9 mouse cellular contexts compared by ENCODE assay signal in the genomic region with DNA sequence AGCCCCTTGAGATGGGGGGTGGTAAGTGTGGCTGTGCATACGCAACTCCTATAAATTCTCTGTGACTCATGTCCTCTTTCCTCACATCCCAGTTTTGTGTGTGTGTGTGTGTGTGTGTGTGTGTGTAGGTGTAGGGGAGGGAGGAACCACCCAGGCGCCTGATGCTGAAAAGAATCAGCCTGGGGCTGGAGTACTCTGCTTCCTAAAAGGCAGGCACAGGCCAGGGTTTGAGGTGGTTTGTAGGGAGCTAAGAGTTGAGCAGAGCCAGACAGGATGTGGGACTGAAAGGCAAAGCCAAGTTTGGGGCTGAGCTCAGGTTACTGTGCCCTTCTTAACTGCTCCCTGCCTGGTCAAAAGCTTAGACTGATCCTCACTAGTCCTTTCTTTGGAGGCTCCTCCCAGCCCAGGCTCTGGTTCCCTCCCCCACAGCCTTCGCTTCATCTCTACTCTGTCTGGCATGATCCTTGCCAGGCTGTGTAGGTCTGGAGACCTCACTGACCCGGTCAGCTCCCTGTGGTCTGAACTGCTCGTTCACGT. TPM values are rescaled to one million over a fixed set of nuclear protein-coding genes. Genes with fewer than 3 reads are reported as not detected.
A peak's percentile ranks its signal among the peaks of the same experiment; 100 is the strongest.
DNase-seq lines count a peak whose midpoint lies in the region; ATAC-seq and TF ChIP-seq lines count a peak whose summit lies in the region.
"Had no signal": no experiment of that assay in that cellular context is flagged by ENCODE, and none has a peak within 500 bp of the region (broad histone marks: within the 10 kb centered on the region; RNA-seq: fewer than 3 reads in every experiment).

No protein-coding gene starts in this region.

- H3K9ac ChIP-seq in hindbrain, embryonic 14.5 days, result 0 out of 2 replicates have a peak overlapping the region, but pooled peaks have one; percentile 14
- peak overlapping the region; percentile 73 for H3K9ac ChIP-seq in limb, embryonic 14.5 days (ENCODE audit: low read depth, low read length, severe bottlenecking)
- H3K9ac ChIP-seq in neural tube, embryonic 11.5 days (ENCODE audit: low read length), result peak overlapping the region; percentile 59

- H3K27ac ChIP-seq in embryonic fibroblast, embryonic 13.5 days (ENCODE audit: insufficient read depth, low read length), result peak overlapping the region; percentile 89
- H3K27ac ChIP-seq in hindbrain, embryonic 14.5 days, result peak overlapping the region; percentile 10; the same call in 1 of the 2 replicates
- H3K27ac ChIP-seq in limb, embryonic 14.5 days (replicated peaks; ENCODE audit: low read depth, low read length), result peak overlapping the region; percentile 83
- H3K27ac ChIP-seq in neural tube, embryonic 11.5 days (ENCODE audit: low read depth, low read length), result peak overlapping the region; percentile 34; the same call in 1 of the 2 replicates

- 0 out of 2 replicates have a peak, but pooled peaks cover 5% of the 10 kb centered on the region for H3K27me3 ChIP-seq in hindbrain, embryonic 14.5 days (ENCODE audit: control insufficient read depth, insufficient read depth, low read length)
- no peaks in the 10 kb centered on the region for H3K27me3 ChIP-seq in limb, embryonic 14.5 days (ENCODE audit: control insufficient read depth, insufficient read depth, low read length)
- H3K27me3 ChIP-seq in neural tube, embryonic 11.5 days (ENCODE audit: control insufficient read depth, insufficient read depth, low read length), result no peaks in the 10 kb centered on the region

- no peaks in the 10 kb centered on the region for H3K36me3 ChIP-seq in hindbrain, embryonic 14.5 days (replicated peaks; ENCODE audit: control insufficient read depth, insufficient read depth)
- H3K36me3 ChIP-seq in limb, embryonic 14.5 days (ENCODE audit: control insufficient read depth, insufficient read depth, low read length), result peaks cover 37% of the 10 kb centered on the region
- H3K36me3 ChIP-seq in neural tube, embryonic 11.5 days (ENCODE audit: control insufficient read depth, insufficient read depth, low read length), result peaks cover 2% of the 10 kb centered on the region; the same call in 1 of the 2 replicates

- peak overlapping the region; percentile 94 for H3K4me2 ChIP-seq in hindbrain, embryonic 14.5 days (replicated peaks)
- H3K4me2 ChIP-seq in limb, embryonic 14.5 days (replicated peaks; ENCODE audit: low read depth, low read length, severe bottlenecking), result peak overlapping the region; percentile 81
- H3K4me2 ChIP-seq in neural tube, embryonic 11.5 days (ENCODE audit: low read depth), result peak overlapping the region; percentile 76

- no peak for TF ChIP-seq CTCF in embryonic fibroblast, embryonic 13.5 days (IDR thresholded peaks at IDR 0.05; ENCODE audit: borderline replicate concordance, insufficient read depth, low read length)

- peaks cover 18% of the 10 kb centered on the region for H3K4me1 ChIP-seq in embryonic fibroblast, embryonic 13.5 days (ENCODE audit: control insufficient read depth, insufficient read depth, low read length)
- peaks cover 17% of the 10 kb centered on the region; the same call in 1 of the 2 replicates for H3K4me1 ChIP-seq in hindbrain, embryonic 14.5 days (replicated peaks; ENCODE audit: control insufficient read depth, insufficient read depth, low read length)
- H3K4me1 ChIP-seq in limb, embryonic 14.5 days (ENCODE audit: control insufficient read depth, insufficient read depth, low read length), result peaks cover 51% of the 10 kb centered on the region
- peaks cover 29% of the 10 kb centered on the region for H3K4me1 ChIP-seq in neural tube, embryonic 11.5 days (ENCODE audit: control insufficient read depth, insufficient read depth, low read length)

- H3K9me3 ChIP-seq in hindbrain, embryonic 14.5 days (ENCODE audit: control insufficient read depth, low read length), result no peaks in the 10 kb centered on the region
- H3K9me3 ChIP-seq in limb, embryonic 14.5 days (ENCODE audit: control insufficient read depth, low read length), result no peaks in the 10 kb centered on the region
- no peaks in the 10 kb centered on the region for H3K9me3 ChIP-seq in neural tube, embryonic 11.5 days (ENCODE audit: control insufficient read depth, low read length)

- ATAC-seq in hindbrain, embryonic 14.5 days (ENCODE audit: low FRiP score), result no peak
- peak; percentile 35 for ATAC-seq in limb, embryonic 14.5 days (ENCODE audit: low FRiP score, low read depth)
- ATAC-seq in neural tube, embryonic 11.5 days (ENCODE audit: insufficient read depth, low FRiP score, low TSS enrichment), result no peak

- DNase-seq in left cerebral cortex, adult 18-20 months (ENCODE audit: low spot score in 2 of 2), result peak; percentile 69
- no peak for DNase-seq in left cerebral cortex, adult 8-10 months (ENCODE audit: low spot score in 2 of 2)
- no peak for DNase-seq in hindbrain, embryonic 14.5 days (ENCODE audit: low spot score)
- peak; percentile 76 for DNase-seq in limb, embryonic 14.5 days (ENCODE audit: low spot score)
- DNase-seq in neural tube, embryonic 11.5 days (ENCODE audit: low spot score), result peak; percentile 37
- no peak for DNase-seq in thymus, postnatal 25 days
- DNase-seq in cerebellum, adult 11 months, result no peak

- H3K4me3 ChIP-seq in embryonic fibroblast, embryonic 13.5 days (ENCODE audit: insufficient read depth, low read length), result peak overlapping the region; percentile 99
- peak overlapping the region; percentile 52 for H3K4me3 ChIP-seq in hindbrain, embryonic 14.5 days (replicated peaks; ENCODE audit: low read length)
- peak overlapping the region; percentile 74 for H3K4me3 ChIP-seq in limb, embryonic 14.5 days (replicated peaks; ENCODE audit: low read length)
- peak overlapping the region; percentile 59 for H3K4me3 ChIP-seq in neural tube, embryonic 11.5 days (ENCODE audit: low read depth, low read length)

- 32% methylated on average over 6 of the region's 6 CpGs for WGBS in hindbrain, embryonic 14.5 days
- WGBS in limb, embryonic 14.5 days, result 7% methylated on average over 6 of the region's 6 CpGs
- 22% methylated on average over 6 of the region's 6 CpGs for WGBS in neural tube, embryonic 11.5 days

- peak; percentile 84 for TF ChIP-seq POLR2A in embryonic fibroblast, embryonic 13.5 days (IDR thresholded peaks at IDR 0.05; ENCODE audit: low read depth, low read length)
- TF ChIP-seq POLR2A in limb, embryonic 14.5 days (IDR thresholded peaks at IDR 0.05; ENCODE audit: borderline replicate concordance, extremely low read depth, insufficient read depth, insufficient read length), result no peak

RNA-seq across cellular contexts. Expression of a gene that starts 2.3 kb away (rescaled TPM):
- 10 to 100 TPM; 31.7 to 31.8 TPM for total RNA-seq in left cerebral cortex, adult 18-20 months (2021)
- 10 to 100 TPM; 27.8 to 37.9 (median 30.3) TPM for total RNA-seq in left cerebral cortex, adult 8-10 months (2022)
- 439 and 560 TPM in 2 replicates for polyA plus RNA-seq in embryonic fibroblast, embryonic 13.5 days (2011; ENCODE audit: insufficient read length, low read depth, missing spikeins)
- polyA plus RNA-seq in hindbrain, embryonic 14.5 days (2014; fragmentation: Nextera tagmentation; extraction: Ambion mirVana), result 57.7 and 59.6 TPM in 2 replicates
- 158 and 161 TPM in 2 replicates for polyA plus RNA-seq in limb, embryonic 14.5 days (2012; rRNA removed)
- polyA plus RNA-seq in limb, embryonic 14.5 days (2014; fragmentation: Nextera tagmentation; extraction: Ambion mirVana), result 192 and 199 TPM in 2 replicates
- 104 and 105 TPM in 2 replicates for polyA plus RNA-seq in neural tube, embryonic 11.5 days (2014; fragmentation: Nextera tagmentation; extraction: Ambion mirVana)

RNA-seq across cellular contexts. Expression of a gene that starts 8.8 kb away (rescaled TPM):
- under 1 TPM; 0.12 to 0.45 TPM for total RNA-seq in left cerebral cortex, adult 18-20 months (2021)
- total RNA-seq in left cerebral cortex, adult 8-10 months (2022), result under 1 TPM; 0.08 to 0.49 (median 0.23) TPM
- 0.12 and 0.32 TPM in 2 replicates for polyA plus RNA-seq in embryonic fibroblast, embryonic 13.5 days (2011; ENCODE audit: insufficient read length, low read depth, missing spikeins)
- 0.04 and 0.07 TPM in 2 replicates for polyA plus RNA-seq in hindbrain, embryonic 14.5 days (2014; fragmentation: Nextera tagmentation; extraction: Ambion mirVana)
- polyA plus RNA-seq in limb, embryonic 14.5 days (2012; rRNA removed), result 0.92 and 0.93 TPM in 2 replicates
- 0.26 and 0.36 TPM in 2 replicates for polyA plus RNA-seq in limb, embryonic 14.5 days (2014; fragmentation: Nextera tagmentation; extraction: Ambion mirVana)
- polyA plus RNA-seq in neural tube, embryonic 11.5 days (2014; fragmentation: Nextera tagmentation; extraction: Ambion mirVana), result not detected in 2 replicates
- total RNA-seq: layer of hippocampus, postnatal 10 days had no signal

RNA-seq across cellular contexts. Expression of a gene that starts 9.6 kb away (rescaled TPM):
- total RNA-seq in left cerebral cortex, adult 18-20 months (2021), result 1 to 10 TPM in 1 of 2 experiments, under 1 TPM in 1; 0.70 to 1.4 TPM
- total RNA-seq in left cerebral cortex, adult 8-10 months (2022), result 1 to 10 TPM in 3 of 4 experiments, under 1 TPM in 1; 0.70 to 1.3 (median 1.1) TPM
- 4.7 and 6.3 TPM in 2 replicates for polyA plus RNA-seq in embryonic fibroblast, embryonic 13.5 days (2011; ENCODE audit: insufficient read length, low read depth, missing spikeins)
- polyA plus RNA-seq in hindbrain, embryonic 14.5 days (2014; fragmentation: Nextera tagmentation; extraction: Ambion mirVana), result 0.59 and 1.3 TPM in 2 replicates
- 6.5 and 6.6 TPM in 2 replicates for polyA plus RNA-seq in limb, embryonic 14.5 days (2012; rRNA removed)
- 4.1 and 4.4 TPM in 2 replicates for polyA plus RNA-seq in limb, embryonic 14.5 days (2014; fragmentation: Nextera tagmentation; extraction: Ambion mirVana)
- polyA plus RNA-seq in neural tube, embryonic 11.5 days (2014; fragmentation: Nextera tagmentation; extraction: Ambion mirVana), result 1.0 and 1.9 TPM in 2 replicates

RNA-seq across cellular contexts. Expression of a gene that starts 27.9 kb away (rescaled TPM):
- 10 to 100 TPM in 1 of 2 experiments, 1 to 10 TPM in 1; 9.1 to 10.5 TPM for total RNA-seq in left cerebral cortex, adult 18-20 months (2021)
- 10 to 100 TPM in 2 of 4 experiments, 1 to 10 TPM in 2; 8.4 to 12.5 (median 9.4) TPM for total RNA-seq in left cerebral cortex, adult 8-10 months (2022)
- polyA plus RNA-seq in embryonic fibroblast, embryonic 13.5 days (2011; ENCODE audit: insufficient read length, low read depth, missing spikeins), result 21.3 and 25.8 TPM in 2 replicates
- polyA plus RNA-seq in hindbrain, embryonic 14.5 days (2014; fragmentation: Nextera tagmentation; extraction: Ambion mirVana), result 6.8 and 7.8 TPM in 2 replicates
- 32.7 and 41.4 TPM in 2 replicates for polyA plus RNA-seq in limb, embryonic 14.5 days (2012; rRNA removed)
- polyA plus RNA-seq in limb, embryonic 14.5 days (2014; fragmentation: Nextera tagmentation; extraction: Ambion mirVana), result 41.6 and 43.4 TPM in 2 replicates
- 17.4 and 22.0 TPM in 2 replicates for polyA plus RNA-seq in neural tube, embryonic 11.5 days (2014; fragmentation: Nextera tagmentation; extraction: Ambion mirVana)

Comparison
In these comparisons a context has a peak if more than half of its experiments do, and no peak if none do; other contexts are left out.
1. DNase-seq: peak in left cerebral cortex, adult 18-20 months (2 of 2), limb, embryonic 14.5 days (single experiment) and neural tube, embryonic 11.5 days (single experiment); none in left cerebral cortex, adult 8-10 months (0 of 2), hindbrain, embryonic 14.5 days (single experiment), thymus, postnatal 25 days (single experiment) and cerebellum, adult 11 months (single experiment).
2. H3K27ac ChIP-seq: peak in every context shown above with its lines; median percentile 89 in embryonic fibroblast, embryonic 13.5 days; 83 in limb, embryonic 14.5 days; 34 in neural tube, embryonic 11.5 days; 10 in hindbrain, embryonic 14.5 days.
3. H3K9ac ChIP-seq: peak in every context shown above with its lines; median percentile 73 in limb, embryonic 14.5 days; 59 in neural tube, embryonic 11.5 days; 14 in hindbrain, embryonic 14.5 days.
4. Peak in every context shown above with its lines, with median percentiles within 50 percentile points of each other: H3K4me3 ChIP-seq and H3K4me2 ChIP-seq.